Mouse (Mus musculus) erythroblast, adult 5-6 weeks (primary cell): ENCODE measurements around the gene Cbx6. TPM values are rescaled to one million over a fixed set of nuclear protein-coding genes. Genes with fewer than 3 reads are reported as not detected.
A peak's percentile ranks its signal among the peaks of the same experiment; 100 is the strongest.
"Not testable (repeated sequence)": the region's sequence is repeated elsewhere in the genome, so short reads cannot be mapped to it uniquely, and the experiment has no call there.

ENCODE experiments used
- ATAC-seq: replicated peaks from 2 replicates; pipeline ENCODE4 v1.8.0; 2016; ENCODE audit warnings: moderate number of reproducible peaks, mild to moderate bottlenecking, moderate TSS enrichment, inconsistent platforms; ENCODE audit not compliant: poor library complexity, low FRiP score, severe bottlenecking
- total RNA-seq, 2 experiments: library from RNA; stranded (forward) in 1 of 2; stranded (reverse) in 1 of 2; fragments of 150-400 nt in 1 of 2; fragments of 200-764, 138-1000 nt in 1 of 2; gene quantifications; 2 replicates each; pipeline versions ENCODE4 v1.2.3 to v1.2.4; 2015 to 2017; ENCODE audit warnings: low replicate concordance in 2 of 2

The Cbx6 gene
- total RNA-seq, 2 experiments from 2014 or later, result 2.7 to 6.6 TPM

DNA sequence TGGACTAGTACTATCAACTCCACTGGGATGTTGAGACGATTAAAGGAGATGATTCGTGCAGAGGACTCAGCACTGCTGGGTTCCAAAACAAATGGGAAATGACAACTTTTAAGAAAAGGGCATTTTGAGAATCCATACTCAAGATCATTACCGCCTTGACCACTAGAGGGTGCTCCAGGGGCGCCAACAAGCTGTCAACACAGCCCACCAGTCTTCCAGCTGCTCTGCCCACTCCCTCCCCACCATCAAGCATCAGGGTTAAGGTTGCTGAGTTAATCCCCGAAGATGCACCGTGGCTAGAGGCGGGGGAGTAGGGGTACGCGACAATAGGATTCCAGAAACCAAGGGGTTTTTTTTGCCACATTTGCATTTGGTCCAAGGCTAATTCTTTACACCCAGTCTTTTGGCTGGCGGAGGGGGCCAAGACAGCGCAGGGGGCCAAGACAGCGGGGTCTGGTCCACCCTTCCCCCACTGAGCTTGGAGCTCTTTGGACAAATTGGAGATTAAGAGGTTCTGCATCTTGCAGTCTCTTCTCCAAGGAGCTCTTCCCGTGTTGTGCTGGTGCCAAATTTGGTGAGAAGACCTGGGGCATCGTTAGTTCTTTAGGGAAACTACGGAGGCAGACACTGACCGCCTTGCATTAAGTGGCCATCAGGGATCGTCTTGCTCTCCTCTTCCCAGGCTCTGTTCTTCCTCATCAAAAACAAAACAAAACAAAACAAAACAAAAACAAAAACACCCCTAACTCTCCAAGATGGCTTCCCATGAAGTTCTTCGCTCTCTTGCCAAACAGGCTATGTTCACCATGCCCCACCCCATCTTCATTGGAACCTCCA lies 2.2 kb downstream of the Cbx6 start:
- peak; percentile 63 for ATAC-seq

DNA sequence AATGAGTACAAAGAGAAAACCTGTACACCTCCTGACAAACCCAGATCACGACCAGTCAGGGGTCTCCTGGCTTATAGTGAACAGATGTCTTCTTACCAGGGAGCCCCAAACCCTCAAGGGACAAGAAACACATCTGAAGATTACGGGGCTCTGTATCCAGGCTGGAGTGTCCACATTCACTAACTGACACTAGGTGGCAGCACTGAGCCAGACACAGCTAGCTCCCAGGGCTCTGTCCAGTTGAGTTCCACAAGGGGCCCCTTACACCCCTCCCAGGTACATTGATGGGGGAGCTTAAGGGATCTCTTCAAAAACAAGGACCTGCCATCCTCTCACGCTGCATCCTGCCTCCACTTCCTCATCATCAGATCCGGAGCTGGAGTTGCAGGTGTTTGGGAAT lies 4.1 kb downstream of the Cbx6 start:
- ATAC-seq, result peak; percentile 60

DNA sequence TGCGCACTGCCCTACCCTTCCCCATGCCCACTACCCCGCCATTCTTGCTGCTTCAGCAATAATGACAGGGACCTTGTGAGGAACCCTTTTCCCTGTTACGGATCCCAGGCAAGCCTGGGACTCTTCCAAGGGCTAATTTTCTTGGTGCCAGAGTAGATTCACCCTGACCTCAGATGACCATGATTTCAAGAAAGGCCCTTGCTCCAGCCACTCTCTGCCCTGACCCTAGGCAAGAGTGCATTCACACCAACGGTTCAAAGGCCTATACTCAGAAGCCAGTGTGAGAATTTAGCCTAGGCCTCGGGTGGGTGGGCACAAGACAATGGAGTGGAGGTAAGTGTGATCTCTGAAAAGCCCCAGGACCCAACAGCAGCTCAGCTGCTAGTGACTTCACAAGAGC lies 5.1 kb downstream of the Cbx6 start:
- ATAC-seq, result no peak

DNA sequence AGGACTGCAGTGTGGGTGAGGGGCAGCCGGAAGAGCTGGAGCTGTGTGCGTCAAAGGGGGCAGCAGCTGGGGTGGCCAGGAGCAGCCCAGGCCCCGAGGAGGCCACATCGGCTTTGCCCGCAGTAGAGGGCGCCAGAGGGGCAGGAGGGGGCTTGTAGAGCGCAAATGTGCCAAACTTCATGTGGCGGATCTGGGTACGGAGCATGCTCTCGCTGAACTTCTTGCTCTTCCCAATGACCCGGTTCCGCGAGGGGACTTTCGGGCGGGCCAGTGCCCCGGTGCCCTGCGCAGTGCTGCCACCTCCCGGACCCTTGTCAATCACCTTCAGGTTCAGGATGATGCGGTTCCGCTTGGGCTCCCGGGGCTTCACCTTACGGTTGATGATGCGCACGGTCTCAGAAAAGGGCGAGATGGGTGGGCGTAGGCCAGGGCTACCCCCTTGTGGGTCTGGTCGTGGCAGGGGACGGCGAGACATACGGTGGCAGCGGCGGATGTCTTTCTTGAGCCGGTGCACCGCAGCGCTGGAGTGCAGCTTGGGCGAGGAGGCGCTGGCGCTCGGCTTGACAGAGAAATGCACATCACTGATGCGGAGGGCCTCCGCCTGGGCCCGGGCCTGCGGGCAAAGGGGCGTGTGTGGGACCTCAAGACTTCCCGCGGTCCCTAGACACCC lies 6.0 kb downstream of the Cbx6 start:
- no peak for ATAC-seq

DNA sequence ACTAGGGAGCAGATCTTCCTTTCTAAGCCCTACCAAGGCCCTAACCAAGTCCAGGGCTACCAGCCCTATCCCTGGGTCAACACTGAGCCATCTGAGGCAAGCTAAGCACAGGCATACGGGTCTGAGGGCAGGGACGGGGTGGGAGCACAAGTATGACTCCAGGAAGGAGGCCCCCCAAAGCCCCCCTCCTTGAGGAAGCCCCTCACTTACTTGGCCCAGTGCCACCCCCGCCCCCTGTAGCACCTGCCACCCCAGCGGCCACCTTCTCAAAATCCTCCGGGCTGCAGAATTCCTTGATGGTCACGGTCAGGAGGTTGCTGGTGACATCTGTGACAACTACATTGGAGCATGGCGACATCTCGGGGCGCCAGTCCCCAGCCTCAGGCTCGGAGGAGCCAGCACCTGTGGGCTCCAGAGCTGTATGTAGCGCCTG lies 6.7 kb downstream of the Cbx6 start:
- no peak for ATAC-seq

DNA sequence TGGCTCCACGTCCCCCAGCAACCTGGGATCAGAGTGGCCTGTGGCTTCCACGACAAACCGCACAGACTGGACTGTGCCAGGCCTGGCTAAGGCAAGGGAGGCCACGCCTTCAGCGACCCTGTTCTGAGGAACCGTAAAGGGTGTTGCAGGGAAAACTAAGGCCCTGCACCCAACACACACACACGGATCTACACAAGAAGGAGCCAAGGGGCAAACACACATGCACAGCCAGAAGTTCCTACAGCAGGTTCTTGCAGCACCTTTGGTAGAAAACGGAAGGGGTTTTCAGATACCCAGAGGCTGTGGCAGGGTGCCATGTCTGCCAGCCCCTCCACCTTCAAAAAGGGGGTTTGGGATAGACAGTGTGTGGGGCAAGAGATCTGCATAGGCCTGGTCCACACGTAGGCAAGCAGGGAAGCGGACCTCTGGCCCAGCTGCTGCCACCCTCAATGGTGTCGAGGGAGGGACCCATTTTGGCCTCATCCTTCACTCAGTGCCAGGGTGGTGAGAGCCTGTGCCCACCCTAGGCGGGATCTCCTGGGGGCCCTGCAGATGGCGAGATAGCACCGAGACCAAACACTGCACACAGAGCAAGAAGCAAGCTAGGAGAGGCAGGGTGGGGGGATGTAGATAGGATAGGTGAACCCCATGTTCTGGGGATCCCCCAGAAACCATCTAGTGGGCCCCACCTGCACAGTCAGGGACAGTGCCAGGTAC lies 7.3 kb downstream of the Cbx6 start:
- ATAC-seq, result no peak

DNA sequence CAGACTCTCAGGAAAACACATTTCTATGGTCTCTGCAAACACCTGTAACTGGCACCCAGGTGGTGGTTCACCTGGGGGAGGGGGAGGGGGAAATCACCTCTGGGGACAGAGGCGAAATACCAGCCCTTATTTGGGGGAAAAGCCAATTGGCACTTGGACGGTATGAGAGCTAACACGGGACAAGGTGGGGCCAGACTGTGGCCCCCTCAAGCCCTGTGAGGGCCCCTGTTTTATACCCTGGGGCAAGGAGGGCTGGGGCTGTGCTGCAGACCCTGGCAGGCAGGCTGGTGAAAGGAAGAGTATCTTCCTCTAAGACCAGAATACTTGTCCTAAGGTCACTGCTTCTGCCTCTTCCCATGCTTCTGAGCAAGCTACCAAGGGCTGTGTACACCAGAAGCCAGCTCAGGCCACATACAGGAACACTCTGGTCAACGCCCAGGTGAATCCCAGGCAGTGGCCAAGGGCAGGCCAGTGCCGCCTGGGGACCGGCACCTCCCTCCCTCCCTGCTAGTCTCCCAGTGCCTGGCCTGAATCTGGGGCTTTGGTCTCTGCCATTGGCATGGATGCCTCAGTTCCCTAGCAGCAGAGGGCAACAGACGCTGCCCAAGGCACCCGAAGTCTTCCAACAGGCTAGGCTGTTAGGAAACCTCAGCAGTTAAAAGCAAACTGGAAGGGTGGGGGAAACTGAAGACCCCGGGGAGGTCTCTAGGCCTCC lies 8.1 kb downstream of the Cbx6 start:
- ATAC-seq, result no peak

DNA sequence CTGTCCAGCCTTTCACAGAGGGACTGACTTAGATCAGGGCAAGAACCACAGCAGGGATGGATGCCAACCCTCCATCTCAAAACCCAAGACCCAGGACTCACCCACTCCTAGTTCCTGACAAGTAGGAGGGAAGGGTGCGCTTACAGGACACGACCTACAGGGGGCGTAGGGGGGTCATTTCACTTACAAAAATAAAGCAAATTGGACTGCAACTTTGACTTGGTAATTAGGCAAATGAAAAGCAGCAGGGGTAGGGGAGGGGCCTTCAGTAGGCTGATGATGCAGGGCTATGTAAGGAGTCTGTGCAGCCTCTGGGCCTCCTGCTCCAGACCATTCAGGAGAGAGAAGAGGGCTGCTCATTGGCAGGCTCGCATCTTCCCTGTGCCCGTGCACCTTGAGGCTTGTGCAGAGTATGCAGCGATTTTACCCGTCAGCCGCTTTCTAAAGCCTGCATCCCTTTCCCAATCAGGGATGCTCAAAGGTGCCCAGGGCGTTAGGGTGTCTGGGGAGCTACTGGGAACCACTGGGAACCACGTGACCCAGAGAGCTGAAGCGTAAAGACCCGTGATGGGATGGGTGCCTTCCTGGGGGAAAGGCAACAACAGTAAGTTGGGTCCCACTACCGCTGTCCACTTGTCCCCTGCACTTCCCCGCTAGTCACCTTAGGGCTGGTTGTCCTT lies 9.2 kb downstream of the Cbx6 start:
- ATAC-seq, result 0 out of 2 replicates have a peak, but pooled peaks have one; percentile 26

DNA sequence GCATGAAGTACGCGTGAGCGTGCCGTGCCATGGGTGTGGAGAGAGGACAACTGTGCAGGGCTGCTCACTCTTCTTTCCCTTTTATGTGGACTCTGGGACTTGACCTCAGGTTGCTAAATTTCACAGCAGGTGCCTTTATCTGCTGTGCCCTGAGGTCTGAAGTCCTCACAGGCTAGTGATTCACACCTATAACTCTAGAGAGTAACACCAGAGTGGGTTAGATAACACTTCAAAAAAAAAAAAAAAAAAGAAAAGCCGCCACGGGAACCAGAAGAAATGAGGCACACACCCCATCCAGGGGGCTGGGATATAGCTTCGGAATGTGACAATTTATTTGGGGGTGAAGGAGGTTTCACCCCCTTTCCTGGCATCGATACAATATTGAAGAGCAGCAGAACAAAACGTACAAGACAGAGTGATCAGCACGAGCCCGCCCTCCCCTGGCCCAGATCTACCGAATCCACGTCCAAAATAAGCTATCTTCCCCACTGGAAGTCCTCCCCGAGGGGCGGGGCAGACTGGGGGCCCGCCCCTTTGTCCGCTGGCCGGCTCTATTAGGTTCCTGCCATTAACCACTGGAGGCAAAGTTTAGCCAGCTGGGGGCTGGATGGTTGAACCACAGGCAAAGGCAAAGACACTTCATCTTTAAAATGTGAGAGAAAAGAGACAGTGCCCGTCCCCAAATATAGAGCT lies 10.8 kb downstream of the Cbx6 start:
- peak; percentile 66 for ATAC-seq

DNA sequence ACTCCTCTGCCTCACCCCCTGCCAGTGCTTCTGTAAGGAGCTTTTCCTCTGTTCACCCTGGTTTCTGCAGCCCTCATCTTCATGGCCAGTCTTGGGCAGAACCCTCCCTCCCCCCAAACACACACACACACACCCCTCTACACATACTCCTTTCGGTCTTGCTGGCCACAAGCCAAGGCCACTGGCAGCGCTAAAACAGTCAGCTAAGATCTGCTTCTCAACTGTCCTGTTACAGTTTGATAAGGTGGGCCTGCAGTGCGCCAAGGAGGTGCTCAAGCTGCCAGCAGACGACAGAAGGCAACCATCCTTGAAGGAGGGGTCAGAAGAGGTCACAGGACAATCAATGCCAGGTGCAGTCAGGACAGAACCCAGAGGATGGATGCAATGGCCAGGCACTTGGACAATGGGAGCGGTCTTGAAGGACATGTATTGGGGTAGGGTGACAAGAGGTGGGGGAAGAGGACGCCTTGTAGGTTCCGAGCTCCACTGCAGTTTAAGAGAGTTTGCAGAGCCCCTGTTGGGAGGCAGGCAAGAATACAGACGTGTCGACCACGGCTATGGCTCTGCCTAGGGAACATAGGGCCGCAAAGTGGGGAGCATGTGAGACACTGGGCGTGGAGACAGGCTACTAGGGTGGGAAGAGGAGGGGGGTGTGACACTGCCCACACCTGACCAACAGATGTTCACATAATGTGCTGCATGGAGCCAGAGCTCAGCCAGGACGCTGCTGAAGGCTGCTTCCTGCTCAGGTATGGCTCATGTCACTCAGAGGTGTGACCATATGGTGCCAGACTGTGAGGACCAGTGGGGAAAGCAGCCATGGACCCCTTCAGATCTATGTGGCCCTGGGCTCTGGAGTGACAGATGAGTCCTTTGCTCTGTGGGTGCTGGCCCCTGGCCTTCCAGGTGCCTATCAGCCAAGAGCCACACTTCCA lies 12.0 kb downstream of the Cbx6 start:
- peak; percentile 81 for ATAC-seq

DNA sequence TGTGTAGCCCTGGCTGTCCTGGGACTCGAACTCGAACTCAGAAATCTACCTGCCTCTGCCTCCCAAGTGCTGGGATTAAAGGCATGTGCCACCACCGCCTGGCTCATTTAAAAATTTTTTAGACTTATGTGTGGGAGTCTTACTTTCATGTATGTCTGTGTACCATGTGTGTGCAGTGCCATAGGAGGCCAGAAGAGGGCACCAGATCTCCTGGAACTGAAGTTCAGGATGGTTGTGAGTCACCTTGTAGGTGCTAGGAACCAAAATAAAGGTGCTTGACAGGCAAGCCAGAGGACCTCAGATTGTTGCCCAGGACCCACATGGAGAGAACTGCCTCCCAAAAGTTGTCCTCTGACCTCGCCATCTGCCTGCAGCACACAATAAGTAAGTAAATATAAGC lies 16.2 kb downstream of the Cbx6 start:
- ATAC-seq, result no peak

DNA sequence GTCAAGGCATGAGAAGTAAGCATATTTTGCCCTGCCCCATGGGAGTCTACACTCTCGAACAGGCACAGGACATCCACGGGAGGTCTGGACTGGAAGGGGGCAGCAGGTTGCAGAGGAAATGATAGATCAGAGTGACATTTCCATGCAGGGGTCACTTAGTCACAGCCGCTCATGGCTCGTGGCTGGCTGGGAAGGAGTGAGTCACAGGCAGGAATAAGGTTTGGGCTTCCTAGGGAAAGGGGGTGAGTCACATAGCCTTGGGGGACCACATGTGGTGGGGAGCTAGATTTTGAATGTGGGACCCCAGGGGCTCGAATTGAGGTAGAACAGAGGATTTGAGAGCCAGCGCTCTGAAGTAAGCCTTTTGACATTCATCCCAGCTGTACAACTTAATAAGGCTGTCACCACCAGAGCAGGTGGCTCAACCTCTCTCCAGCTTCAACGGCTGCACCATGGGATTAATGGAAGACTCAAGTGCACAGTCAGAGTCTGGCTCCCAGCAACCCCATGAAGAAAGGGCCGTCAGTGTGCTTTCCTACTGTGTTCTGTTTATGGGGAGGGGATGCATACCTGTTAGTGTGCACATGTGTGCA lies 20.7 kb downstream of the Cbx6 start:
- no peak for ATAC-seq

DNA sequence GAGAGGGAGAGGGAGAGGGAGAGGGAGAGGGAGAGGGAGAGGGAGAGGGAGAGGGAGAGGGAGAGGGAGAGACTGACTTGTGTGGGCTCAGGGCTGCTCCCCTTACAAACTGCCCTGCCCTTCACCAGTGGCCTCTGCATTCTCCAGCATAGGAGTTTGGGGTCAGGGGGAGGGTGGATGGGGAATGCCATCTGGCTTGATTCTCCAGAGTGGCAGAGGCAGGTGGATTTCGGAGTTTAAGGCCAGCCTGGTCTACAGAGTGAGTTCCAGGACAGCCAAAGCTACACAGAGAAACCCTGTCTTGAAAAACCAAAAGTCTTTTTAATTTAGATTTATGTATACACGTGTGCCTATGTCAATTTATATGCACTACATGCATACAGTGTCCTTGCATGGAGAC lies 21.6 kb downstream of the Cbx6 start:
- ATAC-seq, result not testable (repeated sequence)

DNA sequence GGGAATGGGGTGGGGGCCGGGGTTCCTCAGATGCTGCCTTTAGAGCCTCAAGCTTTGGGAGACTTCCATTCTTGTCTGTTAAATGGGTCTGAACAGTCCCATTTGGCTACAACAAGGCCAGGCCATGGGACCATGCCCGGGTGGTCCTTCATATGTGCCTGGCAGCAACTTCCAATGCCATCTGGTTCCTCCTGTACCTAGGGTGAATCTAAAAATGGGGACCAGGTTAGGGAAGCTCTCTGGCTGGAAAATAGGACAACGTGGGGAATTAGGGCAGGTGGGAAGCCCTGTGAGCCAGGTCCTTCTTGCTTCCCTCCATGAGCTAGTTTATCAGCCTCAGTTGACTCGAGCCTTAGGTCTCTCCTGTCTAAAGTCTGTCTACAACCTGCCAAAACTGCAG lies 23.5 kb downstream of the Cbx6 start:
- ATAC-seq, result no peak

DNA sequence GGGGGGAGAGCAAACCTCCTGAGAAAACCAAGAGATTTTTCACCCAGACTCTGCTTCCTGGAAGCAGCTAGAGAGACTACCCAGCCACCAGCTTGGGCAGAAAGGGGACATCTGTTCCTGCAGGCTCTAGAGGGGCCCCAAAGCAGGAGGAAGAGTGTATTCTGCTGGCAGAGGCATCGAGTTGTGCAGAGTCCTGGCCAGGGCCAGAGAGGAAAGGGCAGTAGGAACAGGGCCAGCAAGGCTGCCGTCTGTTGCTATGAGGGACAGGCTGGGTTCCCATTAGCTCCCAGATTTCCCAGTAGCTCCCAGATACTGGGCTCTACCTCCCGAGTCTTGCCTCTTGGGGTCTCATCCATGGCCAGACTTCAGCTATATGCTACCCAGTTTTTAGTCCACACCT lies 24.4 kb downstream of the Cbx6 start:
- ATAC-seq, result no peak

DNA sequence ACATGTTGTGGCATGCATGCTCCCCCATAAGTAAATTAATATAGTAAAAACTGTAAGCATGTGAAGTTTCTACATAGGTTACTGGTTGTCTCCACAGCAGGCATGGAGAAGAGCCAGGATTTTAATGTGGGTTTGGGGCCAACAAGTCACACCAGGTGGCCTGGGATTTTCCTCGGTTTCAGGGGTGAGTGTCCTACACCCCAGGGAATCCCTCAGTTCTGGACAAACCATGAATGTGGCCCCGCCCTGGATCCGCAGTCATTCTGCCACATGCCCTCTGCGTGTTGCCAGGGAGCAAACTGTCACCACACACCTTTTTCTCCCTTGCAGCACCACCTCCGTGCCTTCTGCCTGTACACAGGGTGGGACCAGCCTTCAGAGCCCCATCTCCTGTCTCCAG lies 25.8 kb downstream of the Cbx6 start:
- ATAC-seq, result no peak

DNA sequence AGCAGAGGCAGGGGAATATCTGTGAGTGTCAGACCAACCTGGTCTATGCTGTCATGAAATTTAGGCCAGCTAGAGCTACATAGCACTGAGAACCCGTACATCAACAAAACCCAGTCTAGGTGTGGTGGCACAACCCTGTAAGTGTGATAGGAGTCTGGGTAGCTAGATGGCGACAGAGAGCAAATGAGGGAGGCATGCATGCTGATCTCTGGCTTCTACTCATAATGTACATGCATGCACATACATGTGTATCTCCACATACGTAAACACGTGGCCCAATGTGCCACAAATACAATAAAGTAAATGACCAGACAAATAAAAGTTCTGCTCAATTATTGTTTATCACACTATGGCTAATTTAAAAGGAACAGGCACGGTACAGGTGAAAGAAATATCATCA lies 26.4 kb downstream of the Cbx6 start:
- peak; percentile 71 for ATAC-seq

DNA sequence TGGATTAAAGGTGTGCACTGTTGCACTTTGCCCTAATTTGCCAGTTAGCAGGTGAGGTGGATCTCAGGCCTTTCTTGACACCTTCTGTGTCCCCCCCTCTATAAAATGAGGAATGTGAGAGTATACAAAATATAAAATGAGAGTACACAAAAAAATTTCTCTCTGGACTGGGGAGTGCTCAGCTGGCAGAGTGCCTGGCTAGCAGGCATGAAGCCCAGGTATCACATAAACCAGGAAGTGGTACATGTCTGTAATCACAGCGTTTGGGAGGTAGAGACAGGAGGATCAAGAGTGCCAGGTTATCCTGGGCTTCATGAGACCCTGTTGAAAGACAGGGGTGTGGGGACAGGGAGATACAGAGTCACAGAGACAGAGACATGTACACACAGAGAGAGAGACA lies 27.4 kb downstream of the Cbx6 start:
- ATAC-seq, result no peak
